Mouse (Mus musculus): ENCODE measurements around the gene Ccdc162.

DNA sequence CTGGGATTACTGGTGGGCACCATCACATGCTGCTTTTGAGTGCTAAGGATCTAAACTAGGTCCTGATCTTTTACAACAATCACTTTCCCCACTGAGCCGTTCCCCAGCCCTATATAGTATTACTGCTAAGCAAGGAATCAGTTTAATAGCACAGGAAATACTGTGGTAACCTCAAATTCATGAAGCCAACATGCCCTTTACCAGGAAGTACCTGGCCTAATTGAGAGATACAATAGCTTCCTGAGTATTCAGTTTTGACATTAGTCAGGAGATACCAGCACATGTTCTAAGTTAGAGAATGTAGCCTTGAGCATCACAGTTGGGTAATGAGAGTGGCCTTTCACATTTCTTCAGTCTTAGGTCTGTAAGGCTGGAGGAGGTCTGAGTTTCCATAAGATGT lies 179.7 kb downstream of the Ccdc162 start:
- TF ChIP-seq POLR2A (IDR thresholded peaks at IDR 0.05; ENCODE audit: borderline replicate concordance, control insufficient read depth, low read depth, low read length) (no peak), CTCF (IDR thresholded peaks at IDR 0.05; ENCODE audit: control insufficient read depth, insufficient read depth, low read length) (no peak)
